Mouse (Mus musculus) left cerebral cortex, postnatal 36 days (tissue): ENCODE data around the gene D330020A13Rik. TPM values are rescaled to one million over a fixed set of nuclear protein-coding genes. Genes with fewer than 3 reads are reported as not detected.
"Not testable (repeated sequence)": the region's sequence is repeated elsewhere in the genome, so short reads cannot be mapped to it uniquely, and the experiment has no call there.

Source experiments
- DNase-seq, 2 experiments: peaks; one replicate each; pipeline ENCODE4 v3.0.0; 2021 to 2022; ENCODE audit warnings: low spot score in 2 of 2, mixed read lengths in 1 of 2
- intact Hi-C: fragments of 180-260 bp; cut with DNase I; formaldehyde crosslinking; loops from one replicate; pipeline ENCODE4 v1.15.1; 2025
- total RNA-seq, 2 experiments: library from RNA; stranded (reverse); gene quantifications; 2 replicates each; pipeline ENCODE4 v1.2.3; 2021

D330020A13Rik gene
- total RNA-seq, 2 experiments from 2014 or later = not detected

DNA sequence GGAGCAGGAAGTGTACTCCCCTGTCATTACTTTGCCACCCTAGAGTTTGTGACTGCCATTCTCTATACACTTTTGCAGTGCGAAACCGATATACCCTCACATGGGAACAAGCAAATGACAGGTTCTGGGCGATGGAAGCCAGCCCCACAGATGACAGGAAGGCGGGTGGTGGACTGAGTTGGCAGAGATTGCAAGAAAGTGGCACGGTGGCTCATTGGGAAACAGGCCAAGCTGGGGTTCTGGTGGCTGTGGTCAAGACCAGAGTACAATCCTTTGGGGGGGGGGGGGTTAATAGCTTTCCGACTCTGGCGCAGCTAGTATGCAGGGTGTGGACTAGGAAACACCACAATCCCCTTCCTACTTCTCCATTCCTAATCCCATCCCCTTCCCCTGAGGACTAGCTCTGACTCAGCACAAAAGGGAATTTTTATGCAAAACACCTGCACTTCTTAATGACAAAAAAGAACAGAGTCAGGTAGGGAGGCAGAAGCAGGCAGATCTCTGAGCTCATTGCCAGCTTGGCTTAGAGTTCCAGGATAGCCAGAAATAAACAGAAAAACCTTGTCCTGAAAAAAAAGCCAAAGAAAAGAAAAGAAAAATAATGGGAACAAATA, 2.7 kb upstream of the D330020A13Rik start:
- no peak for DNase-seq
- intact Hi-C loops = no loop called here

DNA sequence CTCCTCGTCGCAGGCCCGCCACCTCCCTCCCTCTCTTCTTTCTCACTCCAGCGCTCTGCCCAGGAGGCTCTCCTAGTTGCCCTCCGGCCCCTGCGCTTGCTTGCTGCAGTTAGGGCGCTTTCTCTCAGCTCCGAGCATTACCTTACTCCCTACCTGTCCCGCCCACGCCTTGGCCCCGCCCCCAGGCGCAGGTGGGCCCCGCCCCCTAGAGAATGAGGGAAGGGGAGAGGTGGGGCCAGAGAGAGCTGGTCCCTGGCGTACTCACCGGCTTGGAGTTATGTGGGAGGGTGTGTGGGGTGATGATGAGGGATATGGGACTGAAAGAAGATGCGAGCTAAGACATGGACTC, 595 bp downstream of the D330020A13Rik start:
- intact Hi-C loops = no loop called here
- DNase-seq = peak in 1 of 2 experiments; percentile 53

GRCm38 (mm10) chr6:120296589-120296988, 2.4 kb downstream of the D330020A13Rik start:
- intact Hi-C loops, DNase-seq: not testable (repeated sequence)

GRCm38 (mm10) chr6:120301137-120301536, 7.0 kb downstream of the D330020A13Rik start:
- intact Hi-C loops = loop anchor here (1.0 kb wide), 1 partner anchor 79 kb away; no protein-coding TSS in a partner anchor
- peak; percentile 23 to 26 for DNase-seq

DNA sequence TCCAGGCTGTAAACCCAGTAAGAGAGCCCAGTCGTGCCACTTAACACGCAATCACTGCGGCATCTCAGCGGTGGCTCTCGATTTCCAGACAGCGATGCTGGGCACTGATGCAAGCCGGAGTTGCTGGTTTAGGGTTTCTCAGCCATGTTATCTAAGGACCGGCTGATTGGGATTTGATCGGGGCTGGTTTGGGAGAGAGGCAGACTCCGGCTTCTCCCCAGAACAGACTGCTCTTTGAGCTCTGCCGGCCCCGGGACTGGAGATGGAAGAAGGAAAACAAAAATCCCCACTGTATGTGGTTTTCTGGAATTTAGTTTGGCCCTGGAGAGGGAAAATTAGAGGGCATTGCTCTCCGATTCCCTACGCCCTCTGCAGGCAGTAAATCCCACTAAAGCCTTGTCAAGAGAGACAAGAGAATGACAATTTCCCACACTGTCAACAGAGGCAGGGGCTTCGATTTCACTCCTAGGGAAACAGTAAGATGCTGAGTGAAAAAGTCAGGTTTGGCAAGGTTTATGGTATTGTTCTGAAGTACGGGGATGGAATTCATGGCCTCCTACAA, 8.7 kb downstream of the D330020A13Rik start:
- intact Hi-C loops = no loop called here
- DNase-seq = no peak

DNA sequence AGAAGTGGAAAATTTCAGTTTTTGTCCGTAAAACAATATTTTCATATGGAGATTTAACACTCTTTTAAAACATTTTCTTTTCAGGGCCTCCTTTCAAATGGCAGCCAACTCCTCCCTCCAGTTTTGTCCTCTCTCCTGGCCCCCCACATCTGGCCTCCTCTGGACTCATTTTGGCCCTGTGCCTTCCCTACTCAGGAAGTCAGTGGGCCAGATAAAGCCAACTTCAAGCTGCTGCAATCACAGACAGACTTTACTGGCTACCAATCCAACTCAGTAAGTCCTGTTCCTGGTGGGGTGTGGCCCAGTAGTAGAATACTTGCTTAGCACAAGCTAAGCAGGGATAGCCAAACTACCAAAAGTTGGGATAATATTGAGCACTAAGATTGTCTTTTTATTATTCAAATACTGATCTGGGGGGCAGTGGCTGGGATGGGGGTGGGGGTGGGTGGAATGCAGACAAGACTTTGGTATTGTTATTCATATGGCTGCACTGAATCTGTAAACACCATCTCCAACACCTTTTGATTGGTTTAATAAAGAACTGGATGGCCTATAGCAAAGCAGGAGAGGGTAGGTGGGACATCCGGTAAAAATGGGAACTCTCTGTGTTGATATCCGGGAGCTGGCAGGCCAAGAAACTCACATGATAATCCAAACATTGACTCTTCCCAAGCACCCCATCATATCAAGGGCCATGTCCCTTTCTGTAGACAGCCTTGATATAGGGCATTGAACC, 12.9 kb downstream of the D330020A13Rik start:
- intact Hi-C loops = no loop called here

GRCm38 (mm10) chr6:120309338-120309737, 15.2 kb downstream of the D330020A13Rik start:
- intact Hi-C loops = no loop called here
- no peak for DNase-seq

More for the DNA sequence above, 12.9 kb downstream of the D330020A13Rik start:
- no peak for DNase-seq

DNA sequence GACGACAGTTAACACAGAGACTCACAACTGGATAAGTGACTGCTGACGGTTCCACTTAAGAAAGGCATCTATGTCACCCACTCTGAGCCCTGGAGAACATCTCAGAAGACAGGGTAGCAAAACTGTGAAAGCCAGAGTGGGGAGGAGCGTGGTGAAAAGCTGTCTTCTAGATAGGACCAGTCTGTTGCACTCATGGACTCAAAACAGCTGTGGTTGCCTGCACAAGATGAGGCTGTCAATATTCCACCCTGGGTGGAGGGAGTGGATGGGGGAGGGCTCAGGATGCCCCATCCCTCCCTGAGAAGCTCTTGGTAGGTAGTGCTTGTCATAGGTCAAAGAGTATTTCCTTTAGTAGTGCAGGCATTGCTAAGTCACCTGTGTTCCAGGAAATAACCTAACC, 15.6 kb downstream of the D330020A13Rik start:
- no peak for DNase-seq
- intact Hi-C loops = no loop called here

DNA sequence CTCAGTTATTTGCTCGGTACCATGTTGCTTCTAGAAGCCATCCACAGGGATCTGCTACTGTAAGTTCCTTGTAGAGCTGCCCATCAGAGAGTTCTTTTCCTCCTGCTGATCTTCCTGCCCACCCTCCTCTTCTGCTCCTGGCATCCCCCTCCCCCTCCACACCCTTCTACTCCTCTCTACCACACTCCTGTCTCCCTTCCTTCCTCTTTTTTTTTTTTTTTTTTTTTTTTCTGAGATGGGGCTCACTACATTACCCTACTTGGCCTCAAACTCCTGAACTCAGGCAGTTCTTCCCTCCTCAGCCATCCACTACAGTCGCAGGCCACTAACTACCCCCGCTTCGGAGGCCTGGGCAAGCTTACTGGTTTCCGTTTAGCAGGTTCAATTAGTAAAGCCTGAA, 18.3 kb downstream of the D330020A13Rik start:
- DNase-seq = no peak
- intact Hi-C loops = no loop called here

DNA sequence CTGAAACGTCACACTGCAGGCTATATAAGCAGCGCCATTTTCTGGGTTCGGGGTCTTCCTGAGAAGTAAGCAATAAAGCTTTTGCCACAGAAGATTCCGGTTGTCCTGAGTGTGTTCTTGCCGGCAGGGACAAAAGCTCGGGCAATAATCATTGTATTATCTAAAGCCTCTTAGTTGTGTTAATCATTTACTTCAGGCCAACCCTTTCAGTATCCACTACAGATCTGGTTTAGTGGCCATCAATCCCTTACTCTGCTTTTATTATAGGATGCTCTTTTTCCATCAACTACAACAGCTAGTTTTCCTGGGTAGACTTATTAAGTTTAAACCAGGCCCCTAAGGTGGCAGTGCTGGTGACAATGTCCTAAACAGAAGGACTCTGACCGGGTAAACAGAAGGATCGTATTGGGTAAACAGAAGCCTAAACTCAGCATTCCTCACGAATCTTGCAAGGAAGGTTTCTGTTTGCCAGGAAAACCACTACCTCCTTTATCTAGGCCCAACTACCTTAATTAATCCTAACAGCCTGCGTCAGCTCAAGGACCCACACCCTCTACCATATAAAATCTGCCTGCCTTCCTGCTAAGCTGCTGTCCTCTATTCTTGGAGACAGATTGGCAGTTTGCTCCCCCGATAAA, 24.3 kb downstream of the D330020A13Rik start:
- no peak for DNase-seq
- intact Hi-C loops = no loop called here

GRCm38 (mm10) chr6:120319129-120319528, 25.0 kb downstream of the D330020A13Rik start:
- intact Hi-C loops = no loop called here
- no peak for DNase-seq

- no peak for DNase-seq
- intact Hi-C loops = no loop called here
Observed at GRCm38 (mm10) chr6:120320369-120320768, 26.2 kb downstream of the D330020A13Rik start.

GRCm38 (mm10) chr6:120324295-120324927, 30.2 kb downstream of the D330020A13Rik start:
- intact Hi-C loops = no loop called here
- DNase-seq = peak; percentile 39 to 48

GRCm38 (mm10) chr6:120332351-120332750, 38.2 kb downstream of the D330020A13Rik start:
- intact Hi-C loops = no loop called here
- DNase-seq = no peak

GRCm38 (mm10) chr6:120343992-120344391, 49.8 kb downstream of the D330020A13Rik start:
- DNase-seq = no peak
- intact Hi-C loops = no loop called here

Other genes starting within 250 kb of the D330020A13Rik start
- 1 to 10 TPM in 1 of 2 experiments, under 1 TPM in 1; 0.66 to 1.8 TPM for gene Ninj2, start 201.0 kb upstream of the D330020A13Rik start, total RNA-seq
- under 1 TPM; 0.84 to 0.94 TPM for gene B4galnt3, start 195 bp downstream of the D330020A13Rik start, total RNA-seq
- gene Kdm5a, start 69.8 kb downstream of the D330020A13Rik start, total RNA-seq = 10 to 100 TPM; 35.7 to 43.9 TPM
- 1 to 10 TPM; 3.1 to 7.5 TPM for gene Ccdc77, start 70.0 kb downstream of the D330020A13Rik start, total RNA-seq
- 10 to 100 TPM; 14.6 to 16.8 TPM for gene Il17ra, start 168.9 kb downstream of the D330020A13Rik start, total RNA-seq
- 10 to 100 TPM; 58.9 to 66.1 TPM for gene Tmem121b, start 199.4 kb downstream of the D330020A13Rik start, total RNA-seq
- gene Hdhd5, start 237.0 kb downstream of the D330020A13Rik start, total RNA-seq = 10 to 100 TPM; 30.9 to 44.9 TPM